Mouse (Mus musculus) embryonic fibroblast, embryonic 13.5 days (primary cell): ENCODE data around the gene Nbea.

Source experiments
- CTCF ChIP-seq: IDR thresholded peaks from 2 replicates; pipeline ENCODE4 v1.5.1; 2011; ENCODE audit warnings: mild to moderate bottlenecking, control low read depth, low read length, moderate library complexity, borderline replicate concordance; ENCODE audit not compliant: insufficient read depth
- POLR2A ChIP-seq: IDR thresholded peaks from 2 replicates; pipeline ENCODE4 v1.6.1; 2011; ENCODE audit warnings: low read depth, mild to moderate bottlenecking, control low read depth, low read length, moderate library complexity

DNA sequence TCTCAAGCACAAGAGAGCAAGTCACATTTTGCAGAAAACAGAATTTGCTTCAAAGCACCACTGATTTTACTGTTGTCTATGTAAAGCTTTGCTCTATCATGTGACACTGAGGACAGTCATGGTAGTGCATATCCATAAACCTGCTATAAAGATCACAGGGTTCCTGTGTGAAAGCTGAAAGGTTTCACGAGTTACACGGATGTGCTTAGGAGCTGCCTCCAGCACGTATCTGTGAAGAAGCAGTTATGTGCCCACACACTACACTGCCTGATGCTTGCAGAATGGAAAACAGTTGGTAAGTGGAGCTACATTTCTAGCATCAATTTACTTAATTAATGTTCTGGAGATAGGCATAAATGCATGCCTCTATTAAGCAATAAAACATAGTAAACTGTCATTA, 172.4 kb downstream of the Nbea start:
- no peak for TF ChIP-seq POLR2A
- no peak for TF ChIP-seq CTCF
